Comparison of ENCODE assay signal across 8 mouse cellular contexts in the genomic region with DNA sequence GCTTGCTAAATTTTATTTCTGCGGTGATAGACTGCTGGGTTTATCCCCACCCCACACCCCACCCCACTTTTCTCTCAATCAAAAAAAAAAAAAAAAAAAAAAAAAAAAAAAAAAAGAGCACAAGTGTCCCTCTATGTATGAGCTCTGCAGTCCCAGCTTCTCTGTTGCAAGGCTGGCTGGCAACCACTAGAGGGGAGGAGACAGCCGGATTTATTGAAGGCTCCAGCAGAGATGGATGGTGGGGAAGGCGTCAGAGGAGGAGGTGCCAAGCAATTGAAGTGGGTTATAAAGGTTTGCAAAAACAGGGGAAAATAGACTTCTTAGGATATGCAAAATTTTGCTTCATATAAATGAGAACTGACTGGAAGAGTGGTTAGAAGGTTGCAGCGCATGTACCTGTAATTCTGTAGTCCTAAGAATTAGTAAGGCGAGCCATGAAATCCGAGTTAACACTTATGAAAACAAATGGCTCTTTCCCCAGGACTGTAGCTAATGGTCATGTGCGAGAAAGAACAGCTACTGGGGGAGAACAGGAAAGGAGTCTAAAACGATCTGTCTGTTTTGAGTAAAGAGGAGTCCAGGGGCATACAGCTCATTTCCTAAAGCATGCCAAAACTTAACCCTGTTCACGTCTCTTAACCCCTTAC.
A peak's percentile ranks its signal among the peaks of the same experiment; 100 is the strongest.
DNase-seq lines count a peak whose midpoint lies in the region; ATAC-seq lines count a peak whose summit lies in the region.

No protein-coding gene starts in this region.

- WGBS in forebrain, embryonic 15.5 days: 3% methylated on average over 9 of the region's 9 CpGs
- 9% methylated on average over 9 of the region's 9 CpGs for WGBS in intestine, embryonic 15.5 days
- WGBS in midbrain, embryonic 16.5 days: 9% methylated on average over 9 of the region's 9 CpGs

- peak overlapping the region; percentile 27 for H3K9ac ChIP-seq in forebrain, embryonic 15.5 days (replicated peaks)
- H3K9ac ChIP-seq in intestine, embryonic 15.5 days: no peak overlapping the region
- 0 out of 2 replicates have a peak overlapping the region, but pooled peaks have one; percentile 38 for H3K9ac ChIP-seq in midbrain, embryonic 16.5 days (ENCODE audit: low read depth, low read length)

- no peaks in the 10 kb centered on the region for H3K27me3 ChIP-seq in forebrain, embryonic 15.5 days
- H3K27me3 ChIP-seq in intestine, embryonic 15.5 days (replicated peaks): no peaks in the 10 kb centered on the region
- H3K27me3 ChIP-seq in midbrain, embryonic 16.5 days (ENCODE audit: control insufficient read depth, insufficient read depth, low read depth, low read length): no peaks in the 10 kb centered on the region

- peak overlapping the region; percentile 84 for H3K27ac ChIP-seq in forebrain, embryonic 15.5 days (replicated peaks)
- no peak overlapping the region for H3K27ac ChIP-seq in intestine, embryonic 15.5 days
- peak overlapping the region; percentile 17 for H3K27ac ChIP-seq in midbrain, embryonic 16.5 days (ENCODE audit: low read length)

- peak overlapping the region; percentile 23 for H3K4me3 ChIP-seq in forebrain, embryonic 15.5 days
- no peak overlapping the region for H3K4me3 ChIP-seq in intestine, embryonic 15.5 days (replicated peaks)
- H3K4me3 ChIP-seq in midbrain, embryonic 16.5 days (ENCODE audit: low read depth, low read length): peak overlapping the region; percentile 13; the same call in 1 of the 2 replicates

- ATAC-seq in forebrain, embryonic 15.5 days (replicated peaks): peak; percentile 88
- peak; percentile 80 for ATAC-seq in intestine, embryonic 15.5 days
- peak; percentile 93 for ATAC-seq in midbrain, embryonic 16.5 days

- H3K9me3 ChIP-seq in forebrain, embryonic 15.5 days: no peaks in the 10 kb centered on the region
- H3K9me3 ChIP-seq in intestine, embryonic 15.5 days: no peaks in the 10 kb centered on the region
- H3K9me3 ChIP-seq in midbrain, embryonic 16.5 days (replicated peaks; ENCODE audit: control insufficient read depth, low read length, poor library complexity, severe bottlenecking): no peaks in the 10 kb centered on the region

- H3K36me3 ChIP-seq in forebrain, embryonic 15.5 days: no peaks in the 10 kb centered on the region
- no peaks in the 10 kb centered on the region for H3K36me3 ChIP-seq in intestine, embryonic 15.5 days
- no peaks in the 10 kb centered on the region for H3K36me3 ChIP-seq in midbrain, embryonic 16.5 days (ENCODE audit: control insufficient read depth, insufficient read depth, low read length)

- peak overlapping the region; percentile 38 for H3K4me2 ChIP-seq in forebrain, embryonic 15.5 days (replicated peaks)
- H3K4me2 ChIP-seq in intestine, embryonic 15.5 days (replicated peaks): peak overlapping the region; percentile 42
- peak overlapping the region; percentile 48 for H3K4me2 ChIP-seq in midbrain, embryonic 16.5 days (ENCODE audit: low read length)

- peaks cover 43% of the 10 kb centered on the region for H3K4me1 ChIP-seq in forebrain, embryonic 15.5 days
- no peaks in the 10 kb centered on the region for H3K4me1 ChIP-seq in intestine, embryonic 15.5 days (replicated peaks)
- peaks cover 19% of the 10 kb centered on the region for H3K4me1 ChIP-seq in midbrain, embryonic 16.5 days (ENCODE audit: control insufficient read depth, insufficient read depth, low read length)

- DNase-seq in ZHBTc4 (ENCODE audit: low read depth, low spot score): peak; percentile 54
- DNase-seq in cerebellum, adult 18-20 months: peak; percentile 7 to 18
- peak; percentile 23 to 74 for DNase-seq in left cerebral cortex, adult 8-10 months (ENCODE audit: low spot score in 2 of 2)
- DNase-seq in urinary bladder, postnatal 36 days (ENCODE audit: low spot score in 2 of 2): peak; percentile 5 to 20
- no peak for DNase-seq in spleen, adult 18-20 months

Comparison
In these comparisons a context has a peak if more than half of its experiments do, and no peak if none do; other contexts are left out.
1. DNase-seq: peak in ZHBTc4 (single experiment), cerebellum, adult 18-20 months (2 of 2), left cerebral cortex, adult 8-10 months (2 of 2) and urinary bladder, postnatal 36 days (2 of 2); none in spleen, adult 18-20 months (0 of 2).
2. Peak in every context shown above with its lines, with median percentiles within 50 percentile points of each other: ATAC-seq and H3K4me2 ChIP-seq.